Mouse (Mus musculus): ENCODE results near the gene Gm49776.
A peak's percentile ranks its signal among the peaks of the same experiment; 100 is the strongest.

Gene Gm49776

DNA sequence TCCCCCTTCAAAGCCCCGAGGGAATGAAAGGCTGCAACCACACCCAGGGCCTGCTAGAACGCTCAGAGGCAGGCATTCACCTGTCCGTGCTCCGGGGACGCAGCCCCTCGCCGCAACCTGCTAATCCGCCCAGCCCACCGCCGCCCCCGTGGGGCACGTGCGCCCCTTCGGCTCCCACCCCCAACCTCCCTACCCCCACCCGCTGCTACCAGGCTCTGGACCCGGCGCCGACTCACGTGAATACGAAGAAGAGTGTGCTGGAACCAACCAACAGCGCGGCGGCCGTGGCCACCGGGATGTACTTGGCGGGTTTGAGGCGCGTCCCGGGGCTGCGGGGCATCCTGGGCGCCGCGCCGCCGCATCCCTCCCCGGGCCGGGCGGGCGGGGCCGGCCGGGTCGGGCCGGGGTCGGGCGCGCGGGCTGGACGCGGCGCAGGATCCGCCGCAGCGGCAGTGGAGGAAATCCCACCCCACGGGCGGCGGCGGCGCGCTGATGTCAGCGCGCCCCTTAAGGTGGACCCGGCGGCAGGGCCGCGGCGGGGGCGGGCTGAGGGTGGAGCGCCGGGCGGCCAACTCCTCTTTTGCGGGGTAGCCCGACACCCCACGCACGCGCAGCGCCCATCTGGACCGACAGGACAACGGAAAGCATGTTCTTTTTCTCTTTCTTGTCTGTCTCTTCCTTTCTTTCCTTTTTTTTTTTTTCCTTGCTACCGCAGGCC is 23.3 kb downstream of the Gm49776 start, which contains the start of gene Zdhhc8:
Zdhhc8 (minus strand) TSS at position 466 of the 718 bp plus-strand sequence.
- DNase-seq (ENCODE audit: low read depth, low spot score), result no peak

DNA sequence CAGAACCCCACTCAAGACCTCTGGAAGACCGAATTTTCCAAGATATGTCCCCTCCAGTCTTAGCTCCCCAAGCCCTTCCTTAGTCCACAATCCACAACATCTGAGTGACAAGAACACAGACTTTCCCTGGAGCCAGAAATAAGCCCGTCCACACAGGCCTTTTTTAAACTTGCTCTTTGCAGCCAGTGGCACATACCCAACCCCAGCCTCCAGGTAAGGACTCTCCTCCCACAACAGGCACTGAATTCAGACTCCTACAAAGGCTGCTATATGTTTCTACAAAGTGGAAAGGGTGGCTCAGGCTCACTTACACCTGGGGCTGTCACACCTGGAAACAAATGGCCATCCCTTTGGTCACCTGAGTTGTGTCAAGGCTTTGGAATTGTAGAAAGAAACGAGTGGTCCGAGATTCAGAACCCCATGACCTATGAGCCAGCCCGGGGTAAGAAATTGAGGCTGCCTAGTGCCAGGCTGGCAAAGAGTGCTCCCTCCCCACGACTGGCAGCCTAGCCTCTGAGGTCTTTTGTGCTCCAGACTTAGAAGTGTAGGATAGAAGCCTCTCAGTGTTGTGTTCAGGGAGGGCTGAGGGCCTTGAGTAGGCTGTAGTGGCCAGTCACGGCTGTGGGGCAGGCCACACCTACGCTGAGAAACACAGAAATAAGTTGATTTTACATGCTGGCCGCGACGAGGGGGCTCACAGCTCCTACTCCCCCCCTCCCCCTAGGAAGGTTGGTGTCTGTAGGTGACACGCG is 24.0 kb downstream of the Gm49776 start:
- no peak for DNase-seq (ENCODE audit: low read depth, low spot score)

DNA sequence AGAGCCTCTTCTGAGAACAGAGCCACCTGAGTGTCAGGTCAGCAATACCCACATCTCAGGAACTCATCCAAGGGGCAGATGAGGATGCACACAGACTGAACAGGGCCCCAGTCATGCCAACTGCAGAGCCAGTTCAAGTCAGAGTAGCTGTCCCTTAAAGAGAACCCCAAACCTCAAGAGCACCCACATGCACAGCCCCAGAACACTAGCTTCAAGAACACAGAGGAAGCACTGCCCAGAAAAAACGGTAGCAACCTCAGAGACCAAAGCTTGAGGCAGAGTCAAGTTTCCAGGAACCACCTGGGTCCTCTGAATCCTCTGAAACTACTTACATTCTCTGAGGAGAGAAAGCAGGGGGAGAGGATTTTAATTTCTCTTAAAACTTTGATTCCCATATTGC is 24.7 kb downstream of the Gm49776 start:
- DNase-seq (ENCODE audit: low read depth, low spot score), result no peak

DNA sequence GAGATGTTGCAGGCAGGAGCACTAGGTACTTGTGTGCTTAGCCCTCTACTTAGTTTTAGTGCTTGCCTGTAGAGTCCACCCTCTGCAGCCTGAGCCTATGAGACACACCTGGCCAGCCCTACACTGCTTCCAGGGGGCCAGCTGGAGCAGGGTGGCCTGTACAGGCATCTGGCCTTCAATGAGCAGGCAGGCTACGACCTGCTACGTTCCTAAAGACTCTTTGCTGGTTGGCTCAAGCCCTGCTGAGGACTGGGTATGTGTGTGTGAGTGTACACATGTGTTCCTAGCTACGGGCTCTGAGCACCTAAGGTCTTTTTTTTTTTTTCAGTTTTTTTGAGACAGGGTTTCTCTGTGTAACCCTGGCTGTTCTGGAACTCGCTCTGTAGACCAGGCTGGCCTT is 26.7 kb downstream of the Gm49776 start:
- DNase-seq (ENCODE audit: low read depth, low spot score), result no peak

DNA sequence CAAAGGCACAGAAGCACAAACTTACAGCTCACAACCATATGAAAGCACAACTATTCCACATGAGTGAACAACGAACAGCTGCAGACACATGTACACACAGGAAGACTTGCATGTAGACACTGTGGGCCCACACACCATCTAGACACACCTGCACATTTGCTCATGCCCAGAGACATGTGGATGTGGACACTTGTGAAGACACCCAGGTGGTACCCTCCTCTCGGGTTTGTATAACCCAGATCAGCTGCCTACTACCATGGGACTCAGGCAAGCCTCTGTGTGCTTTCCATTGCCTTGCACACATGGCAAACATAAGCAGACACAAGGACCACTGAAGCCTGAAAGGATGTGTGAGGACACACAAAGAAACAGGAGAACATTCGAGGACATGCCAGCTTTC is 27.1 kb downstream of the Gm49776 start:
- DNase-seq (ENCODE audit: low read depth, low spot score), result no peak

DNA sequence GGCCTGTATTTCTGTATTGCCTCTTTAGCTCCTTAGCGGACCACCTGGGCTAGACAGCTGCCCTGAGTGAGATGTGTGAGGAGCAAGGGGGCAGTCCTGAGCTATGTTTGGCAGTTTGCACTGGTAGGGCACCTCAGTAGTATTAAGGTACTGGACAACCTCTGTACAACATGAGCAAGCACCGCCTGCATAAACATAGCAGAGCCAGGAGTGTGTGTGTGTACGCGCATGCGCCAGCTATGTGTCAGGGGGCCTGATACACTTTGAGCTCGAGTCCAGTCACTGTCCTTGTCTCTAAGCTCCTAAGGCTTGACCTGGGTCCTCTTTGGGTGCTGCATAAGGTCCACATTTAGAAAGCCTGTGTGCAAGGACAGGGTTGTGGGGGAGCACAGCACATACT is 27.5 kb downstream of the Gm49776 start:
- DNase-seq (ENCODE audit: low read depth, low spot score), result no peak

DNA sequence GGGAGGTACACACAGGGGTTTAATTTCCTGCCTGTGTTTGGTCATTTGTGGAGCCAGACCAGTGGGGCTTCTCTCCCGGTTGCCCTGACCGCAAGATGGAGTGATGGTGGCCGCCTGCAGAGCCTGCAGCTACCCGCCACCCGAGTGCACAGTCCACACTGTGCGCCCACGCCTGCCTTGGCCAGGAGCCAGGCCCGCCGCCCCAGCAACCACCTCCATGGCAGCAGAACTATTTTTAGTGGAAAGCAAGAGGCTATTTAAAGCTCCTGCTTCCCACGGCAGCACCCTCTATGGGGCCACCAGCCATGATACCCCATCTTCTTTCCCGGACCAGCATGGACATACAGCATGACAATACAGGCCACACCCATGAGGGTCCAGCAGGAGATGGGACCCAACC is 28.5 kb downstream of the Gm49776 start:
- DNase-seq (ENCODE audit: low read depth, low spot score), result peak; percentile 77

DNA sequence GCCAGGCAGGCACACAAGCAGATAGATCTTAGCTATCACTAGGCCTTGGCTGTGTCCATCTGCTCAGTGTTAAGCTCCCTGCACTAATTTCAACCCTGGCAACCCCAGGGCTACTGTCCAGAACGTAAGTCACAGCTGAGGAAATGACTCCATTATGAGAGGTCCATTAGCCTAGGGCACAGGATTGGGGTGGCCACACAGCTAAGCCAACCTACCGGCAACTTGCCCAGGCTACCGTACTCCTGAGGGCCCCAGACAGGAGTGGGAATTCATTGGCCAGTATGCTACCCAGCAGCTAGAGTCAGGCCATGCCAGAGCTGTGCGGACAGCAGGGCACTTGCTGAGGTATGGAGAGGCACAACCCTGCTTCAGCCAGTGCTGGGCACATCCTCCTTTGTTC is 29.3 kb downstream of the Gm49776 start:
- DNase-seq (ENCODE audit: low read depth, low spot score), result no peak

DNA sequence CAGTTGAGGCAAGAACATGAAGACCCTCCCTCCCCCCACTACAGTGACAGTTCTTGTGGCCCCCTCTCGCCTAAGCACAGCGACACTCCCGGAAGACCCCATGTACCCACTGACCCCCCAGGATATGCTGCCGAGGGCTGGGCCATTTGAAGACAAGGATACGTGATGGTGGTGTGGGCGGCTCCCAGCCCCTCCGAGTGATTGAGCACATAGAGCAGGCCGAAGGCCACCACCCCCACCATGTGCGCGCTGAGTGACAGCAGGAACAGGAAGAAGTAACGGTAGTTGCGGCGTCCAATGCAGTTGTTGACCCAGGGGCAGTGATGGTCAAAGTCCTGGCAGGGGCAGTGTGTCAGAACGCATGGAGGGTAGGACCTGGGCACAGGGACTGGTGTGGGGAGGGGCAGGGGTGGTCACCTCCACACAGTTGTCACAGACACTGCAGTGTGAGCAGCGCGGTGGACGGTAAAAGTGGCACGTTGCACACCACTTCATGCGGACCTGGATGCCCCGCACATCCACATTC is 30.2 kb downstream of the Gm49776 start:
- DNase-seq (ENCODE audit: low read depth, low spot score), result no peak

DNA sequence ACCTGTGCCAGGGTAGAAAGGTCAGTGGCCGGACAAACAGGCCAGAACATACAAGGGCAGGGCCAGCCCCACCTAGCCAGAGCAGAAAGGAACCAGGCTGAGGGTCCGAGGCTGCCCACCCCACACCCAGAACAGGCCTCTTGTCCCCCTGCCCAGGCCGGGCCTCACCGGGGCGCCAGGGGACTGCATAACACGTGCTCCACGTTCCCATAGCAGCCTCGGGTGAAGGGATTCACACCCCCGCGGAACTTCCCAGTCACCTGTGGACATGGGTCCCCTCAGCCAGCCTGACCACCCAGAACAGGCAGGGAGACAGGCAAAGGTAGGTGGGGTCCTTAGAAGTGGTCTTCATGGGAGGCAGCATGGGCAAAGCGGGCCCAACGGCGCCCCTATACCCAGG is 30.9 kb downstream of the Gm49776 start:
- no peak for DNase-seq (ENCODE audit: low read depth, low spot score)

DNA sequence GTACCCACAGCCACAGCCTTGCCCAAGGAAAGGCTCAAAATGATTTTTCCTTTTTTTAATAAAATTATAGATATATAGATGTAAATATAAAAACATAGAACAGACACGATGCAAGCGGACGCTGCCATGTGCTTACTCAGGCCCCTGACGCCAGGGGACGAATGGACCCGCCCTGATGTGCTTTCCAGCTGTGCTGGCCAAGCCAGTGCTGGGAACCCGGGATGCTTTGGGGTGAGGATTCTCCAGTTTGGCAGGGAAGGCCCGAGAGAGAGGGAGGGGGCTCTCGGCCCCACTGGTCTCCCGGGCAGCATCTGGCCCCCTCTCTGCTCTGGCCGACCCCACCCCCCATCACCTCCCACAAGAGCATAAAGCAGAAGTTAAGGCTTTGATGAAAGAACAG is 35.9 kb downstream of the Gm49776 start:
- DNase-seq (ENCODE audit: low read depth, low spot score), result no peak

DNA sequence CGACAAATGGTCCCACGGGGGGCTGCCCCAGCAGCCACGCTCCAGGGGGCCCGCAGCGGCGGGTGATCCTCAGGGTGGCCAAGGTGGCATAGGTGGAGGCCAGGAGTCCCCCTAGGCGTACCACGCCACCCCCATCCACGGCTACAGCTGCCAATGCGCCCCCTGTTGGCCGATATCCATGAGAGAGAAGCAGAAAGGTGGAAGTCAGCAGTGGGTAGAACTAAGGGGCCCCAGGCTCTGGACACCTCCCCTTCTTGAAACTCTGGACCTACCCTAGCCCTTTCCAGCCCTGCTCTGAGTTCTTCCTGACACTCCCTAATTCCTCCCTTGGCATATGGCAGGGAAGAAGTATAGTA is 36.6 kb downstream of the Gm49776 start:
- DNase-seq (ENCODE audit: low read depth, low spot score), result no peak

DNA sequence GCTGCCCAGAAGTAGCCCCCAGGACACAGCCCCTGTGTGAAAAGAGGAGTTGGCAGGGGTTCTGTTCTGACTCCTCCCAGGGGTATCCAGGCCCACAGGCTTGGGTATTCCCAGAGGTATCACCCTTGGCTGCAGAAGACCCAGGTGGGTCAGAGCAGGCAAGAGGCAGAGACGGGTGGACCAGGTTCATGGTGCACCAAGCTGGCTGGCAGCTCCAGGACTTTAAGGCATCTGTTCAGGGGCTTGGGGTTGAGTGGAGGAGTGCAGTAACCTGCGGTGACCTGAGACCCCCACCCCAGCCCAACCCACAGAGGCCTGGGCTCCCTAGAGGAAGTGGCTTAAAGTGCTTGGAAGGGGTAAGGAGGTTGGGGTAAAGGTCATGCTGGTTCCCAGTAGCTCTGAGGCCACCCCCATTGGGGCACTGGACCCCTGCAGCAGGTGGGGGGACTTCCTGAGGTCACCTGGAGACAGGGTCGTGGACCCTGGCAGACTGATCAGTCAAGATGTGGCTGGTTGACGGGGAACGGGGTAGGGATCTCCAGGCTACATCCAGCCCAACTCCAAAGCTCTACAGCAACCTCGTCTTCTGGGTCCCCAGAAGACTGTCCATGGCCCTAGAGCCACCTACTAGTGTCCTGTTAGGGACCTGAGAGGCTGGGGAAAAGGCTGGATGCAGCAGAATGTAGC is 37.1 kb downstream of the Gm49776 start:
- DNase-seq (ENCODE audit: low read depth, low spot score), result no peak

DNA sequence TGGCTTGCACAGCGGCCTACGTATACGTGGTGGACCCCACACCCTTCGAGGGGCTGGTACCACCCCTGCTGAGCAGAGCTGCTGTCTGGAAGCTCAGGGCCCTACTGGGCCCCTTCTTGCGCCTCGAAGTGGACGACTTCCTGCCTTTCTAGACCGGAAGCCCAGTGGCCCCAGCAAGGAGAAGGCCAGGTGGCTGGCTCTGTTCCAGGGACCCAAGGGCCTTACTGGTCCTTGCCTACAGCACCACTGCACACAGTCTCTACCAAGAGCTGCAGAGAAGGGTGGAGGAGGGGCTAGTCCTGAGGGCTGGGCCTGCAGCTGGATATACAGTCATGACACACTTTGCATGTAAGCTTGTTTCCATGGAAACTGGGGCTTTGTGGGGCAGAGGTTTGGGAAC is 38.1 kb downstream of the Gm49776 start:
- no peak for DNase-seq (ENCODE audit: low read depth, low spot score)

DNA sequence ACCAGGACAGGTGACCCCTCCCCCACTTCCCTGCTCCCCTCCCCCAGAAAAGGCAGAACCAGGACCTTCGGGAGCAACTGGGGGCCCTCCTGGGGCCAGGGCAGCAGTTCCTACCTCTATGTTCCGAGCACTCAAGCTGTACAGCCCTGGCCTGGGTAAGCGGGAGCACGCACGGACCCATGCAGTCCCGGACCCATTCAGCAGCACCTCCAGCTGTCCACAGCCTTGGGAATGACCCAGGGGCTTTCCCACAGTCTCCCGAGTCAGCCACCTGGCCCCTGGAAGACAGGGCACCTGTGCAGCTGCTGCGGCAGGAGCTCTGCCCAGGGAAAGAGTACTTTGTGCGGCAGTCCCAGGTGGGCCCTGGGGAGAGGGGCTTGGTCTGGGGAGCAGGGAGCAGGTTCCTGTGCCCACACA is 39.5 kb downstream of the Gm49776 start:
- DNase-seq (ENCODE audit: low read depth, low spot score), result no peak

DNA sequence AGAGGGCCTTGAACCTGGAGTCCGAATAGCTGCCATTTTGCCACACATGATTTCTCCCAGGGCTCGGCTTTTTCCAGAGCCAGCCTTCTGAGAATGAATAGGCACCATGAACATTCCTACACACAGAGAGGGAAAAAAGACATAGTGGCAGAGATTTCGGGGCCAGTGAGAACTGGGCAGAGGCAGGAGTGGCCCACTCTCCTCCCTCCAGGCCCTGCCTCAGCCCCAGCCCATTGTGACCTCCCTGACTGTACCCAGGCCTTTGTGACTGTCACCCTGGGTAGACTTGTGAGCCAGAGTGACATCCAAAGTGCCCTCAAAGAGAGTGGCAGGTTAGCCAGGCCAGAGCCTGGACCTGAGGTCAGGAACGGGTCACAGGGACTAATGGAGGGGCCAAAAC is 40.5 kb downstream of the Gm49776 start, which contains the start of gene Ccdc188:
Ccdc188 (plus strand) TSS at position 301 of the 400 bp plus-strand sequence.
- no peak for DNase-seq (ENCODE audit: low read depth, low spot score)

DNA sequence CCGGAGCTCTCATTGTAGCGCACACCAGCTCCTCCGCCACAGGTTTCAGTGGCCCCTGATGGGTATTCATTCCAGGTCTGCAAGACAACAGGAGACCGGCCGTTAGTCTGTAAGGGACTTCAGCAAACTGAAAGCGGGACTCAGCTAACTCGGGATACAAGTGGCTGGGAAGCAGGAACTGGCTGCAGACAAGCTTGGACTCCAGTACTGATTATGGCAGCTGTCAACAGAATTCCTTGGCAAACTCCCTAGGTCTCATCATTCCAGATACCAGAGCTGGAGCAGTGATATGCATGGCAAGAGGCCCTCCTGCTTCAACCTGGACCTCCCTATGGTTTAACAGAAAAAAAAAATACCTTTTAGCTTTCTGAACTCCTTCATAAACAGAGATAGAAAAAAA is 43.3 kb downstream of the Gm49776 start:
- no peak for DNase-seq (ENCODE audit: low read depth, low spot score)

DNA sequence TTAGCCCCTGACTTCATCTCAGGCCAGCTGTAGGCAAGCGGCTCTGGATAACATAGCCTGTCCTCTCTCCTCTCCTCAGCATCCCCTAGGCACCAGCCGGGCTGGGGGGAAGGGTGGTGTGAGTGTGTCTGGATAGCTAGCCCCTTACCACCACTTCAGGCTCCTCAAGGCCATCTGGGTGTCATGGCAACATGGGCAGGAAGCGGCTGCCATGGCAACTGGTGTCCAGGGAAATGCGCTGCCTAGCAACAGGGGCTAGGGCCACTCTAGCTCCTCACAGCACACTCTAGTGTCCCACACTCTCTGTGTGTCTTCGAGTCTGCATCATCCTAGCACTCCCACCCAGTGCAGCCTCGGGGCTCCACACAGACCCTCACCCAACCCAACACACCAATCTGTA is 44.4 kb downstream of the Gm49776 start:
- no peak for DNase-seq (ENCODE audit: low read depth, low spot score)

DNA sequence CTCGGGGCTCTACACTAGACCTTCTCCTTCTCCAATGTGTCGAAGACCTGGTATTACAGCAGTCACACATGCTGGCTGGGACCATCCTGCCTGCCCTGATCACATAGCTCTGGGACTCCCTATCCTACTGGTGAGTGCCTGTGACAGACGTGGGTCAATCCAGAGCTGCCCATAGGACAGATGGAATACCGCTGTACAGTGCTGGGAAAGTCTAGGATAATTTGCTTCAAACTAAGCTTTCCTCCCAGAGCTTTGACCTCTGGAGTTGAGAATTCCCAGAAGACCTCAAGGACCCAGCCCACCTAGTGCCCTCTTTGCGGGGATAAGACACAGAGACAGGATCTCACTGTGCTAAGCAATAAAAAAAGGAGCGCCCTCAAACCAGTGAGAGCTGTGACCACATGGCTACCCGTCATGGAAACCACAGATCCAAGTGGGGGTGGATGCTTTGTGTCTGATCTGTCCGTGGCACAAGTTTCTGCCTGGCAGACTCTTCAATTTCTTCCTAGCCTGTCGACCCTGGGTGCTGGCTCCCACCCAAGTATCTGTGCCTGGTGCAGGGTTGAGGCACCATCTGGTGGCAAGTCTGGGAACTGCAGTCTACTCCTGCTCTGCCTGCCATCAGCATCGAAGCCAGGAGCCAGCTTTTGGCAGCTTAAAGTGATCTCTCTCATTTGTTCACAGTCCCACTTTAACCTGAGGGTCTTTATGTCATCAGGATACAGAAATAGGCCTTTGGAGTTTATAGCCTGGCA is 46.5 kb downstream of the Gm49776 start:
- DNase-seq (ENCODE audit: low read depth, low spot score), result no peak

DNA sequence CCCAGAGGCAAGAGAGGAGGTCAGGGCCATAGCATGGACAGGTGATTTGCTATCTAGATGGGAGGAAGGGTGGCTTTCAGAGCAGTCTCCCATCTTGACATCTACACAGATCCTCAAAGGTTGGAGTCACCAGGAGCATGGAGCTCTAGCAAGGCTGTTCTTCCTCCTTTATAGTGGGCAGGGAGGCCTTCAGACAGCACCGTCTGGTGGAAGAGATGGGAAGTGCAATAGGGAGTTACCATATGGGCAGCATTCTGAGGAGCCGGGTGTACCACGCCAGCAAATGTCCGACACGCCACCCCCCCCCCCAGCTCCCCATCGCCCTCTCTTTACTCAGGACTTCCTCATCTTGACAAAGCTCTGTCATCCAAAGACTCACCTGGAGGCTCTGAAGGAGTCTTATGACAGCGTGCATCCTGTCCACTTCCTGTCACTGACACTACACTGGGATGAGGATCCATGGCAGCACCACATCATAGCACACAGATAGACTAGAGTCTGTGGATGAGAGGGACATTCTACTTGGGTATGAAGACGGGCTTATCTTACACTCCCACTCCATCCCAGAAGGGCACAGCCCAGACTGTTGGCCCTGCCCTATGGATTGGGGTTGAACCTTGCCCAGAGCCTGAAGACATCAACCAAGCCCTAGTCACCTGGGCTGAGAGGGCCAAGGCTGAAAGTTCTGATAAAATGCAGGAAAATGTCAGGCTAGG is 47.3 kb downstream of the Gm49776 start:
- DNase-seq (ENCODE audit: low read depth, low spot score), result no peak

Data from telencephalon, adult 2 months (tissue).